Mouse (Mus musculus): ENCODE results near the gene Wnt1. TPM values are rescaled to one million over a fixed set of nuclear protein-coding genes. Genes with fewer than 3 reads are reported as not detected.

Wnt1 gene
- polyA plus RNA-seq, 1 experiment from 2014 or later, result not detected

DNA sequence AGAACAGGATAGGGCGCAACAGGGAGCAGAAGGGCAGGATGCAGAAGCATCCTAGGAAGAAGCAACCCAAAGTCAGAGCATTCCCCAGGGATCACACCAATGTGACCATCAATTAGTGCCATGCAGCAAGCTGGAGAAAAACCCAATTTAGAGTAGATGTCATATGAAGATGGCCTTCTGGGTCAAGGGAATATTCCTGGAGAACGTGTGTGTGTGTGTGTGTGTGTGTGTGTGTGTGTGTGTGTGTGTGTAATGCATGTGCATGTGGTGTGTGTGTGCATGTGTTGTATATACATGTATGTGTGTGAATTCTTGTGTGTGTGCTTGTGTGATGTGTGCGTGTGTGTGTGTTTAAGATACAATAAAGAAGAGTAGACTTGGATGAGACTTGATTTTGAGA lies 9.2 kb downstream of the Wnt1 start:
- DNase-seq (no peak), ATAC-seq (no peak)
- no peaks in the 10 kb centered on the region for H3K9me3 ChIP-seq (ENCODE audit: low read length)
- no peak overlapping the region for H3K27ac ChIP-seq (ENCODE audit: low read depth)
- H3K4me1 ChIP-seq (ENCODE audit: insufficient read depth), result peaks cover 4% of the 10 kb centered on the region
- 48% methylated on average over 3 of the region's 3 CpGs for WGBS (ENCODE audit: insufficient replicate concordance)
- H3K36me3 ChIP-seq (replicated peaks; ENCODE audit: insufficient read depth, low read length), result no peaks in the 10 kb centered on the region
- no peak overlapping the region for H3K4me3 ChIP-seq (ENCODE audit: low read depth, low read length)
- TF ChIP-seq EP300 (IDR thresholded peaks at IDR 0.05; ENCODE audit: low read depth), result no peak
- TF ChIP-seq CTCF (IDR thresholded peaks at IDR 0.05; ENCODE audit: low read depth), result no peak
- H3K4me2 ChIP-seq (ENCODE audit: low read depth, low read length), result no peak overlapping the region
- no peak overlapping the region for H3K9ac ChIP-seq (replicated peaks)
- H3K27me3 ChIP-seq (ENCODE audit: insufficient read depth, low read length), result peaks cover 96% of the 10 kb centered on the region

DNA sequence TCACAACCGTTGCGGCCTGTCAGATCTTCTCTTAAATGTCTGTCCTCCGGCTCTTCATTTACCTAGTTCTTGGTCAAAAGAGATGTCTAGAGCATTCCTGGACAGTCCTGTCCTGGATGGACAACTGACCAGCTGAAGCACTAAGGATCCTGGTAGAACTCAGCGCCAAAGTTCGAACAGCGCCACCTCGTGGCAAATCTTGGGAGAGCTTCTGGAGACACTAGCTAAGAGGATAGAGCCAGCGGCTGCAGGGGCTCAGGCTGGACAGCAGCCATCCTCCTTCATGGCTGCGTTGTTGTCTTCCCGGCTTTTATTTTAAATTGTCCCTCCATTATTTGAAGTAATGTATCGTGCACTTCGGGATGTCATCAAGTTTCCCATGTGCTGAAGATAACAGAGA lies 9.7 kb downstream of the Wnt1 start:
- Histone ChIP-seq H3K36me3 (replicated peaks; ENCODE audit: insufficient read depth, low read length) (no peaks in the 10 kb centered on the region), H3K9me3 (ENCODE audit: low read length) (no peaks in the 10 kb centered on the region), H3K4me2 (ENCODE audit: low read depth, low read length) (no peak overlapping the region), H3K4me3 (ENCODE audit: low read depth, low read length) (no peak overlapping the region), H3K4me1 (ENCODE audit: insufficient read depth) (peaks cover 6% of the 10 kb centered on the region), H3K9ac (replicated peaks) (no peak overlapping the region), H3K27me3 (ENCODE audit: insufficient read depth, low read length) (peaks cover 97% of the 10 kb centered on the region), H3K27ac (ENCODE audit: low read depth) (no peak overlapping the region)
- TF ChIP-seq EP300 (IDR thresholded peaks at IDR 0.05; ENCODE audit: low read depth) (no peak), CTCF (IDR thresholded peaks at IDR 0.05; ENCODE audit: low read depth) (peak; percentile 85)
- ATAC-seq, result peak; percentile 26; the same call in 1 of the 2 replicates
- peak; percentile 87 for DNase-seq
- 13% methylated on average over 12 of the region's 12 CpGs for WGBS (ENCODE audit: insufficient replicate concordance)

DNA sequence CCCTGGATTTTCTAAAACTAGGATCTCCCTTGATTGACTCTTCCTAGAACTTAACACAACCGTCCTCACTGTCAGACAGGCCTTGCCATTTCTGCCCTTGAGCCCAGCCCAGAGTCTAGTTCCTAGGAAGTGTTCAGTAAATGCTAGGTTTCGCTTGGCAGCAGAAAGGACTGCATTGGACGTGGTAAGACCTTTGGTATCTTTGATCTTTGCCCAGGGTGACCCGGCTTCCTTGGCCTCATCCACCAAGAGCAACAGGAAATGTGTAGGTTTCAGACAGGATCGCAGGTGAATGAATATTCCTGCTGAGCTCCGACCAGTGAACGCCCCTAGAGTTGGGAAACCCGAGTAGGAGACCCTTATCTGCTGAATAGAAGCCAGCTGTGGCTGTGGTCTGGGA lies 13.3 kb downstream of the Wnt1 start:
- no peaks in the 10 kb centered on the region for H3K36me3 ChIP-seq (replicated peaks; ENCODE audit: insufficient read depth, low read length)
- 7% methylated on average over 8 of the region's 8 CpGs for WGBS (ENCODE audit: insufficient replicate concordance)
- peaks cover 25% of the 10 kb centered on the region for H3K4me1 ChIP-seq (ENCODE audit: insufficient read depth)
- no peak overlapping the region for H3K4me2 ChIP-seq (ENCODE audit: low read depth, low read length)
- no peak overlapping the region for H3K9ac ChIP-seq (replicated peaks)
- DNase-seq (no peak), ATAC-seq (no peak)
- peaks cover 98% of the 10 kb centered on the region for H3K27me3 ChIP-seq (ENCODE audit: insufficient read depth, low read length)
- no peak for TF ChIP-seq EP300 (IDR thresholded peaks at IDR 0.05; ENCODE audit: low read depth)
- TF ChIP-seq CTCF (IDR thresholded peaks at IDR 0.05; ENCODE audit: low read depth), result no peak
- no peak overlapping the region for H3K27ac ChIP-seq (ENCODE audit: low read depth)
- no peaks in the 10 kb centered on the region for H3K9me3 ChIP-seq (ENCODE audit: low read length)
- H3K4me3 ChIP-seq (ENCODE audit: low read depth, low read length), result no peak overlapping the region

DNA sequence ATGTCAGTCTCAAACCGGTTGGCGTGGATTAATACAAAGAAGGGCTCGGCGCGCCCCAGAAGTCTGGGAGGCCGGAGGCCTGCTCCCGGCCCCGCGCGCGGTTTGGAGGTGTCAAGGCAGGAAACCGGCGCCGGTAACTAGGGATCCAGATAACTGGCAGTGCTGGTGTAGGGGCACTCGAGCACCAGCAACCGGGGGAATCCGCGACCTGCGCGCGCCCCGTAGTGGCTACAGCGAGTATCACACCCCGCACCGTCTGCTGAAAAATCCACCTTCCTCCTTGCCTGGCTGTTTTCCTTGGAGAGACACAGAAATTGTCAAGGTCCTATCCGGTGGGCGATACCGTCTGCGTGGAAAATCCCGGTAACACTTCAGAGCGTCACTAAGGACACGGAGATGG lies 14.4 kb downstream of the Wnt1 start:
- H3K4me2 ChIP-seq (ENCODE audit: low read depth, low read length), result peak overlapping the region; percentile 42
- no peaks in the 10 kb centered on the region for H3K9me3 ChIP-seq (ENCODE audit: low read length)
- peaks cover 98% of the 10 kb centered on the region for H3K27me3 ChIP-seq (ENCODE audit: insufficient read depth, low read length)
- H3K4me1 ChIP-seq (ENCODE audit: insufficient read depth), result peaks cover 27% of the 10 kb centered on the region
- WGBS (ENCODE audit: insufficient replicate concordance), result 1% methylated on average over 32 of the region's 32 CpGs
- TF ChIP-seq CTCF (IDR thresholded peaks at IDR 0.05; ENCODE audit: low read depth), result peak; percentile 81
- TF ChIP-seq EP300 (IDR thresholded peaks at IDR 0.05; ENCODE audit: low read depth), result no peak
- ATAC-seq (peak; percentile 63), DNase-seq (peak; percentile 87)
- H3K9ac ChIP-seq (replicated peaks), result no peak overlapping the region
- H3K27ac ChIP-seq (ENCODE audit: low read depth), result no peak overlapping the region
- H3K4me3 ChIP-seq (ENCODE audit: low read depth, low read length), result peak overlapping the region; percentile 17; the same call in 1 of the 2 replicates
- H3K36me3 ChIP-seq (replicated peaks; ENCODE audit: insufficient read depth, low read length), result no peaks in the 10 kb centered on the region

DNA sequence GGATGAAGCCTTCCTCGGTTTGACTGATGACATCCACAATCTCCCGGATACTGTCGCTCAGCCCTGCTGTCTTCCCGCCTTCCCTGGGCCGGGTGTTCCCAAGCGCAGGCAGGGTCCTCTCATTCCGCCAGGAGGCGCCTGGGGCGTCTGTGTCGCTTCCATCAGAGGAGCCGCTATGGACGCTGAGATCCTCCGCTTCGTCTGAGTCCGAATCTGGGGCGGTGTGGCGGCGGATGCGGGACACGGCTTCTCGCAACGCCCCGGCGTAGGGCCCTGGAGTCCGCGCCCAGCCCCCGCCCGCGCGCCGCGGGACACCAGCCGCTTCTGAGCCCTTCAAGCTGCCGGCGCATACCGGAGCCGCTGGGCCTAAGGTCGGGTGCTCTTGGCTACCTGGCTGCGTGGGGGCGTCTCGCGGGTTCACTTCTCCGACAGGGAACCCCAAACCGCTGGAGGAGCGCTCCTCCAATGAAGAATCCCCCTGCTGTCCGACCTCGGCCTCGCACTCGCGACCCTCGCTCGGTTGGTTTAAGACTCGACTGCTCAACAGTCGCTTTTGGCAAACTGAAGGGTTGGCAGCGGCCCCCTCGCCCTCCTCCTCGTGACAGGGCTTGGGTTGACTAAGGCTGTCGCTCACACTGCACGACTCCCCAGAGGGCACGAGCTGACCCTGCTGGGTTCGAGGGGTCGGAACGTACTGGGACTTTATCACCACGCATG lies 15.8 kb downstream of the Wnt1 start:
- Histone ChIP-seq H3K4me2 (ENCODE audit: low read depth, low read length) (peak overlapping the region; percentile 67), H3K27me3 (ENCODE audit: insufficient read depth, low read length) (peaks cover 95% of the 10 kb centered on the region), H3K36me3 (replicated peaks; ENCODE audit: insufficient read depth, low read length) (no peaks in the 10 kb centered on the region), H3K4me1 (ENCODE audit: insufficient read depth) (peaks cover 27% of the 10 kb centered on the region), H3K9ac (replicated peaks) (no peak overlapping the region; the same call in 1 of the 2 replicates), H3K9me3 (ENCODE audit: low read length) (no peaks in the 10 kb centered on the region), H3K4me3 (ENCODE audit: low read depth, low read length) (peak overlapping the region; percentile 27), H3K27ac (ENCODE audit: low read depth) (no peak overlapping the region)
- TF ChIP-seq CTCF (IDR thresholded peaks at IDR 0.05; ENCODE audit: low read depth) (peak; percentile 66), EP300 (IDR thresholded peaks at IDR 0.05; ENCODE audit: low read depth) (no peak)
- ATAC-seq (no peak; the same call in 1 of the 2 replicates), DNase-seq (peak; percentile 67)
- 2% methylated on average over 62 of the region's 64 CpGs for WGBS (ENCODE audit: insufficient replicate concordance)

DNA sequence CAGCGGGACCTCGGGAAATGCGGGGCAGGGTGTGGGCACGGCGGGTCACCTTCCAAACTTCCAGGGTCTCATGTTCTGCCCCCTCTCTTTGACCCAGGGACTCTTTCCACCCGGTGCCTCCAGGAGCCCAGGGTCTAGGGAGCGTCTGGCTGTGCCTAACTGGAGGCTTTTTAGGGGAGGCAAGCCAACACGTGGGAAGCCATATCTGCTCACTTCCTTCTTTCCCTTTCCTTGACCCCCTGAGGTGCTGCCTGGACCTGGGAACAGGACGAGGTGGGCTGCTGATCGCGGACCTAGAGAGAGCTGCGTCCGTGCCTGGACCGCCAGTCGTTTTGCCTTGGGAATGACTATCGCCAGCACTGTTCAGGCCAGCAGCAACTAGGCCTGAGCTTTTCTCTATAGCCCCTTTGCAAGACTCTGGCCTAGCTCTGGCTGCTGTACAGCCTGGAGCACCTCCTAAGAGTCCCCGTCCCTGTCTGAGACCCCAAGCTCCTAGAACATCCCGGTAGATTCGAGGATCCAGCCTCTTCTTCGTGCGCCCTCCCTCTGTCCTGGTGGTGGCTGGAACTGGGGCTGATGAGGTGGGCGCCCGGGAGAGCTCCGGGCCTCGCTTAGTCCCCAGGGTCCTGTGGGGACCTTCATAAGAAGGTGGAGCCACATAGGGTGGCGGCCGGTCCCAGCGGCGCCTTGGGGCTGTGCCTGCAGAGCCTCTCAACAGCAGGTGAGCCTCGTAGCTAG lies 16.6 kb downstream of the Wnt1 start:
- peak overlapping the region; percentile 27; the same call in 1 of the 2 replicates for H3K4me3 ChIP-seq (ENCODE audit: low read depth, low read length)
- 12% methylated on average over 30 of the region's 30 CpGs for WGBS (ENCODE audit: insufficient replicate concordance)
- peak overlapping the region; percentile 67 for H3K4me2 ChIP-seq (ENCODE audit: low read depth, low read length)
- no peak overlapping the region for H3K27ac ChIP-seq (ENCODE audit: low read depth)
- H3K27me3 ChIP-seq (ENCODE audit: insufficient read depth, low read length), result peaks cover 88% of the 10 kb centered on the region
- no peak for TF ChIP-seq EP300 (IDR thresholded peaks at IDR 0.05; ENCODE audit: low read depth)
- TF ChIP-seq CTCF (IDR thresholded peaks at IDR 0.05; ENCODE audit: low read depth), result no peak
- DNase-seq (no peak), ATAC-seq (no peak)
- no peak overlapping the region for H3K9ac ChIP-seq (replicated peaks)
- no peaks in the 10 kb centered on the region for H3K9me3 ChIP-seq (ENCODE audit: low read length)
- H3K4me1 ChIP-seq (ENCODE audit: insufficient read depth), result peaks cover 27% of the 10 kb centered on the region
- 0 out of 2 replicates have a peak, but pooled peaks cover 3% of the 10 kb centered on the region for H3K36me3 ChIP-seq (replicated peaks; ENCODE audit: insufficient read depth, low read length)

Measured in liver, postnatal 0 days (tissue).